Mouse (Mus musculus): ENCODE results near the gene Itsn2.
"Not testable (repeated sequence)": the region's sequence is repeated elsewhere in the genome, so short reads cannot be mapped to it uniquely, and the experiment has no call there.

Gene Itsn2

DNA sequence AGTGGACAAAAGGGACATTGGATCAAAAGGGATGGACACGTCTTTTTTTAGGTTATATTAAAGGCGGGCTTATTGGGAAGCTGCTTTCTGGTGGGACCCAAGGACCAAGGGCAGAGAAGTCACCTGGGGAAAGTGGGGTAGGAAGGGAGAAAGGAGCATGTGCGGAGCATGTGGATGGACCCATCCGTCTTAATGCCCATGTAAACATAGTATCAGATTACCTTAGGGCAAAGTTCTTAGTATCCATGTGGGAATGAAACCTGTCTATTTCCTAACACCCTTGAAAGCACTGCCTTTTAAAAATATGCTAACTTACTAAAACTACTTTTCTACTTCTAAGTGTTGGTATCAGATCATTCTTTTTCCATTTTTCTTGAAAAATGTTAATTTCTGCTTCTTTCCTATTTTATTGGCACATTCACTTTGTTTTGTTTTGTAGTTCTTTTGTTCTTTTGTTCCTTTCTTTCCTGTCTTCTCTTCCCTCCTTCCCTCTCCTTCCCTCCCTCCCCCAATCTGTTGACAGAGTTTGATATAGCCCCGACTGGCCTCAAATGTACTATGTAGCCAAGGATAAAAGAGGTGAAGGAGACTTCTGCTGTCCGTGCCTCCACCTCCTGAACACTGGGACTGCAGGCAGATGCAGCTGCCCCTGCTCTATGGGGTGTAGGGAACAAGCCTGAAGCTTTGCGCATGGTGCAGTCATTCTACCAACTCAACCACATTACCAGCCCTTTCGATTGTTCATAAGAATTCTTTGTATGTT, 6.4 kb downstream of the Itsn2 start:
- DNase-seq (ENCODE audit: low spot score in 2 of 2), result no peak

GRCm38 (mm10) chr12:4599713-4600112, 7.3 kb downstream of the Itsn2 start:
- DNase-seq (ENCODE audit: low spot score in 2 of 2), result no peak

- DNase-seq (ENCODE audit: low spot score in 2 of 2), result no peak
These were observed 14.2 kb downstream of the Itsn2 start for GRCm38 (mm10) chr12:4606625-4607024.

GRCm38 (mm10) chr12:4614722-4615121, 22.3 kb downstream of the Itsn2 start:
- DNase-seq (ENCODE audit: low spot score in 2 of 2), result no peak

DNA sequence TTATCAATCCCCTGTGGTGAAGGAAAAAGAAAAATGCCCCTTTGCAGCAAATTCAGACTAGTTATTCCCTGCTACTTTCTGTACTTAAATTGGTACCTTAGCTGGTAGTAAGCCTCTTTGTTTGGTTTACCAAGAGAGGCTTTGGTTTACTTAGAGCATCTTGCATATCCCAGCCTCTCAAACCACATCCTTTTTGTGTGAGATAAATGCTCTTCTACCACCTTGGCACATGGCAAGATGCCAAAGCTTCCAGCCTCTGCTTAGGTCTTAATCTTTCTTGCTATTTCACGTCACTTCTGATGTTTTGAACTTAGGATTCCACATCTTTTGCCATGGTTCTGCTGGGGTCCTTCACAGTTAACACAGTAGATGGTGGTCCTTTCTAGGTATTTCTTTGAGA, 31.8 kb downstream of the Itsn2 start:
- no peak for DNase-seq (ENCODE audit: low spot score in 2 of 2)

- no peak for DNase-seq (ENCODE audit: low spot score in 2 of 2)
These were observed 40.5 kb downstream of the Itsn2 start for GRCm38 (mm10) chr12:4632957-4633356.

DNA sequence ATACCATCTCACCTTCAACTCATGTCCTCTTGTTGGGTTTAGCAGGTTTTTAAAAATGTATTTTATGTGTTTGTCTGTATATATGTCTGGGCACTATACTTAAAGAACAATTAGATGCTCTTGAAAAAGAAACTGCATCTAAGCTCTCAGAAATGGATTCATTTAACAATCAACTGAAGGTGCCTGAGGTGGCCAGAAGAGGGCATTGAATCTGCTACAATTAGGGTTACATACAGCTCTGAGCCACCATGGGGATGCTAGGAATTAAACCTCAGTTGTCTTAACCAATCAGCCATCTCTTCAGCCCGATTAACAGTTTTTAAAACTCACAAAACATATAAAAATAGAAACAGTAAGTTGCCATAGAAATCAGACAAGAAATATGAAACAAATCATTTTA, 46.0 kb downstream of the Itsn2 start:
- no peak for DNase-seq (ENCODE audit: low spot score in 2 of 2)

GRCm38 (mm10) chr12:4640737-4641136, 48.3 kb downstream of the Itsn2 start:
- no peak for DNase-seq (ENCODE audit: low spot score in 2 of 2)

DNA sequence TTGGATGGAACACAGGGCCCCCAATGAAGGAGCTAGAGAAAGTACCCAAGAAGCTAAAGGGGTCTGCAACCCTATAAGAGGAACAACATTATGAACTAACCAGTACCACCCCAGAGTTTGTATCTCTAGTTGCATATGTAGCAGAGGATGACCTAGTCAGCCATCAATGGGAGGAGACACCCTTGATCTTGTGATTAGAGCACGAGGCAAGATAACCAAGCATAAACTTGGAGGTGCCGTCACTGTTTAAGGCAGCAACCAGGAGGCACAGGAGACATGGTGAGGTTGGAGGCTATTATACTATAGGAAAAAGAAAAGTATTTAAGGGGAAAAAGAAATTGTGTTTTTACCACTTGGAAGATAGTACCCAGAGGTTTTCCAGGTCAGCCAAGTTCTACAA, 64.4 kb downstream of the Itsn2 start:
- no peak for DNase-seq (ENCODE audit: low spot score in 2 of 2)

DNA sequence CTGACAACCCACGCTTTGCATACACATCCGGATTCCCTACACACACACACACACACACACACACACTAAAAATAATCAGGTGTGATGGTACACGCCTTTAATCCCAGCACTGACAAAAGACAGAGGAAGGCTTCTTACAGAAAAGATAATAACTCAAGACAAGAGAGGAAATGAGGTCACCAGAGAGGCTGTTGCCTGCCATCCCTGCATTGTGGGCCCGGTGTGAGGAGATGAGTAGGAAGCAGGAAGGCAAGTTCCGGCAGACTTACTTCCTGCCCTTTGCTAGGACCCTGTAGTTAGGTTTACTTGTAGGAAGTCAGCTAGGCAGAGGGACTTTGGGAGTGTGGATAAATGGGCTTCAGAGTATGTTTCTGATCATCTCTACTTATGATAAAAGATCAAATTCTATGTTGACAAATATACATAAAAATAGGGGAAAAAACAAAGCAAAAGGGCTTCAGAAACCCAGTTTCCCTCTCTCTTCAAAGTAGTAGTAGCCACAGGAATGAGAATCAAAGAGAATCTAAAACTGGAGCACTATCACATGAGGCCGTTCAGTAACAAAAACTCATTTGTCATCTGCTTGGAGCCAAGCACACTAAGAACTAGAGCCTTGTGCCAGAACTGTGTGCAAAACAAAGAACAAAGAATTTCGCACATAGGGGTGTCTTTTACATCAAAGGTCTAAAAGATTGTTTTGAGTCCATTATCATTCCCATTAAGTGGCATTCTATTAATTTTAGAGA, 72.7 kb downstream of the Itsn2 start:
- DNase-seq (ENCODE audit: low spot score in 2 of 2), result no peak

DNA sequence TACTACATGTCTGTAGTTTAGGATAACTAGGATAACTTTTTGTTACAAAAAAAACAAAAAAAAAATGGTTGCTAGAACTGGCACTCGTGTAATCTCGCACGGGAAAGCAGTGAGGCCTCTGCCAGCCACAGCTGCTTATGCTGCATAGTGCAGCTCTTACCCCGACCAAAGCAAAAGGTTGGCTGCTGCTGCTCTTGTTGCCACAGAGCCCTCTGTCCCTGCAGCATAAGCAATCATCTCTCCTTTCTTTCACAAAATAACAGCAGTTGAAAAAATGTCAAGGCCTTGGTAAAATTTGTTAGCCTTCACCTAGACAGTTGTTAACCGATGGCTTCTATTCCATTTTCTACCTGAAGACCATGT, 73.2 kb downstream of the Itsn2 start:
- DNase-seq (ENCODE audit: low spot score in 2 of 2), result no peak

DNA sequence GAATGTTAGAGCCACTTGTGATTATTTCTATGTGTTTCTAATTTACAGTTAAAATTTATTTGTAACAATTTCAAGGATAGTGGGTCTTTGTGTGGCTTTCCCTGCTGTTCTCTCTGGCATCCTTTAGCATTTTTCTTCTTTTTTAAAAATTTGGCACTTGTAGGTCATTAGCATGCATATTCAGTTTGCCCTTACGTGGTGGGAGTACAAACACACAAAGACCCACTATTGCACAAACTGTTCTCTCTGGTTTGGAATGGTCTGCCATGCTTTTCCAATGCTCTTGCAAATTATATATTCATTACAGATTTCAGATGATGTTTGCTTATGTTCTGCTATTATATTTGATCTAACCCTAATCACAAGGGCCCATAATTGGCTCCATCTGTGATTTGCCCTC, 83.9 kb downstream of the Itsn2 start:
- DNase-seq (ENCODE audit: low spot score in 2 of 2), result no peak

- peak; percentile 19 to 42 for DNase-seq (ENCODE audit: low spot score in 2 of 2)
These were observed 87.5 kb downstream of the Itsn2 start for GRCm38 (mm10) chr12:4679971-4680370.

DNA sequence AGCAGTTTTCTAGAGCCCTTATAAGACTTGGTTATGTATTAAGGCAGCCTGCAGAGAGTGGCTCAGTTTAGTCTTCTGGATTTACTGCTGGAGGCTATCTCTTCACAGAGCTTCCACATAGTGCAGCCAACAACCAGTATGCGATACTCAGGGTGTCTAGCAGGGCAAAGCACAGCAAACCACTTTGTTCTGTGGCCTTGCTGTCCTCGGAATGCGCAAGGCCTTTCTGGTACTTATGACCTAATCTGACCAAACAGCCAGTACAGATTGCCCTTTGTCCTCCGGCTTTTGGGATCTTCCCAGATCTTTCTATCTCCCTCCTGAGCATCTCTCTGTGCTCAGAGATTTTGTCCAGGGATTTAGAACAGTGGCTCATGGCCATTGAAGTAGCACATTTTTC, 93.0 kb downstream of the Itsn2 start:
- no peak for DNase-seq (ENCODE audit: low spot score in 2 of 2)

GRCm38 (mm10) chr12:4688386-4688785, 95.9 kb downstream of the Itsn2 start:
- no peak for DNase-seq (ENCODE audit: low spot score in 2 of 2)

DNA sequence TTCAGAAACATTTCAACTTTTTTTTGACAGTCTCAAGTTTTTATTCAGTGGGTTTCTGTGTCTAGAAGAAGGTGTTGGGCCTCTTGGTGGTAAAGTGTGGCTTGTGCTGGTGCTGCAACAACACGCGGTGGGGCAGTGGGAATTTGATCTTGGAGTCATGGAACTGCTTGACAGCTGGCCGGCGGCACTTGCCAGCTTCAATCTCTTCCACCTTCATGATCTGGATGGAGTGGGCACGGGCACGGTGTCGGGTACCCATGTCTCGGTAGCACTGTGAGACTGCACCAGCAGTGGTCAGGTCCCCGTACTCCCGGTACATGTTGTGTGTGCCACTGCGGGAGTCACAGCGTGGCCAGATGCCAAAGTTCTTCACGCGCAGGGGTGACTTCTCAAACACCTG, 96.9 kb downstream of the Itsn2 start:
- DNase-seq (ENCODE audit: low spot score in 2 of 2), result no peak

GRCm38 (mm10) chr12:4691193-4691592, 98.8 kb downstream of the Itsn2 start:
- no peak for DNase-seq (ENCODE audit: low spot score in 2 of 2)

DNA sequence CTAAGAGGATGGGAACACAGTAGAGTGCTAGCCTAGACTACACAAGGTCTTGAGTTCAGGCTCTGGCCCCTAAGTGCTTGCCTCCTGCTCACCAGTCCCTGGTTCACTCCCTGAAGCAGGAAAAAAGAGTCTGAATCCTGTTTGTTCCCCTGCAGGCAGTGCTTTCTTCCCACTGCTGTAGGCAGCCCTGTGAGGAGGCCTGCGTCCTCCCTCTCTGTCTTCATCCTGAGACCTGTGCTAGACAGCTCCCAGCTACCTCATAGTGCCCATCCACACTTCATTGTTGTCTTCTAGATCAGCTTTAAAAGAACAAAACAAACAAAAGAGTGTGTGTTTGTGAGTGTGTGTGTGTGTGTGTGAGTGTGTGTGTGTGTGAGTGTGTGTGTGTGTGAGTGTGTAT, 102.1 kb downstream of the Itsn2 start:
- no peak for DNase-seq (ENCODE audit: low spot score in 2 of 2)

DNA sequence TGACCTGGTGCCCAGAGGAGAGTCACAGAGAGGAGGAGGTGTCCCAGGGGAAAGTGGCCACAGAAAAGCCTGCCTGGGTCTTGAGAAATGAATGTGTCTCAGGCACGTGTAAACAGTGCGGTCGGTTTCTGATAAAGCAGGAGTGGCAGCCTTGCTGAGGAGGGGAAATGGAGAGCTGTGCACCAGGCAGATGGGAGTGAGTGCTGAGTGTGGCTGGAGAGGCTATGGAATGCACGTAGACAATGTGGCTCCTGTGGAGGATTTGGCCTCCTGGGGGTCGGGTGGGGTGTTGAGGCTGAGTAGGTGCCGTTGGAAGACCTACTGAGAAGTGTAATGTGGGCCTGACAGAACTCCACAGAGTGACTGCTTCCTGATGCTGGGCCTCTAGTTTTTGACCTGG, 113.2 kb downstream of the Itsn2 start:
- not testable (repeated sequence) for DNase-seq (ENCODE audit: low spot score in 2 of 2)

- no peak for DNase-seq (ENCODE audit: low spot score in 2 of 2)
These were observed 113.7 kb downstream of the Itsn2 start for GRCm38 (mm10) chr12:4706175-4706574.

DNA sequence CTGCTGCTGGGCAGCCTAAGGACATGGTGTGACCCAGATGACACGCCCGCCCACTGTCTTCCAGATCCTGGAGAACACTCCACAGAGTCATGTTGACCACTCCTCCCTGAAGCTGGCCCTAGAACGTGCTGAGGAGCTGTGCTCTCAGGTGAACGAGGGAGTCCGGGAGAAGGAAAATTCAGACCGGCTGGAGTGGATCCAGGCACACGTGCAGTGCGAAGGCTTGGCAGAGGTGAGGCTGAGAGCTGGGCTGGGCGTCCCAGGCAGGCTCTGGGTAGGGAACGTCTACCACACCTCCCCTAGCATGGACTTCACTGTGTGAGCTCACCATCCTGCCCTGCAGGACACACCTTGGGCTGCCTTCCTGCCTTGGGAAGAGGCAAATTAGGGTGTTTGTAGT, 114.5 kb downstream of the Itsn2 start:
- no peak for DNase-seq (ENCODE audit: low spot score in 2 of 2)

- no peak for DNase-seq (ENCODE audit: low spot score in 2 of 2)
These were observed 115.1 kb downstream of the Itsn2 start for GRCm38 (mm10) chr12:4707488-4708017.

DNA sequence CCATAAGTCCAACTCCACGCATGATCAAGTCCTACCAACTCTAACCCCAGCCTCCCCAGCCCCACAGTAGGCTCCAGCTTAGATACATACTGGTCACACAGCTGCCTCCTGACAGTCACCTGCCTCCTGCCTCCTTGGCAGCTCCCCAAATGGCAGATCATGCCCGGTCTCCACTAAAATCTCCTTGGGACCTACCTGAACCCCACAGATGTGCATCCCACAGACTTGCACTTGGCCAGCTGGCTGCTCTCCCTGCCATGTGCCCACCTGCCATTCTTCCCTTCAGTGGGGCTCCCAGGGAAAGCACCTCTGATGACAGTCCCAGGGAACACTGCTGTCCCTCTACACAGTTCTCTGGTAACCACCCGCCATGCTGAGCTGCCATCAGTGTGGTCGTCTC, 115.9 kb downstream of the Itsn2 start:
- no peak for DNase-seq (ENCODE audit: low spot score in 2 of 2)
